Mouse (Mus musculus) intestine, embryonic 14.5 days (tissue): Measurements from ENCODE around the gene Nsf. TPM values are rescaled to one million over a fixed set of nuclear protein-coding genes. Genes with fewer than 3 reads are reported as not detected.

Experiments
- ATAC-seq: fragments of 200-750 bp; cut with Nextera tagmentation; replicated peaks from 2 replicates; pipeline ENCODE4 v1.8.0; 2017; ENCODE audit warnings: low read depth, moderate number of reproducible peaks, moderate TSS enrichment, moderate library complexity; ENCODE audit not compliant: low FRiP score, low TSS enrichment
- DNase-seq: peaks from one replicate; pipeline ENCODE4 v3.0.0-alpha.2; 2018; ENCODE audit warnings: low spot score
- H3K27ac ChIP-seq: fragments of 300-500 bp; sonication (generic); 2 replicates; pipeline ENCODE4 v1.5.1; 2014; ENCODE audit warnings: low read depth, mild to moderate bottlenecking, control low read depth
- H3K27me3 ChIP-seq: fragments of 300-500 bp; sonication (generic); replicated peaks from 2 replicates; pipeline ENCODE4 v1.6.1; 2014; ENCODE audit warnings: low read length, control low read depth; ENCODE audit not compliant: control insufficient read depth, insufficient read depth
- H3K36me3 ChIP-seq: fragments of 300-500 bp; sonication (generic); 2 replicates; pipeline ENCODE4 v1.6.1; 2014; ENCODE audit warnings: low read length, control low read depth; ENCODE audit not compliant: control insufficient read depth, insufficient read depth
- H3K4me1 ChIP-seq: fragments of 300-500 bp; sonication (generic); replicated peaks from 2 replicates; pipeline ENCODE4 v1.6.1; 2014; ENCODE audit warnings: low read length, control low read depth, mixed read lengths; ENCODE audit not compliant: control insufficient read depth, insufficient read depth
- H3K4me2 ChIP-seq: fragments of 300-500 bp; sonication (generic); 2 replicates; pipeline ENCODE4 v1.6.1; 2014; ENCODE audit warnings: low read length
- H3K4me3 ChIP-seq: fragments of 300-500 bp; sonication (generic); 2 replicates; pipeline ENCODE4 v1.5.1; 2014; ENCODE audit warnings: low read depth, low read length, control low read depth, mixed read lengths
- H3K9ac ChIP-seq: fragments of 300-500 bp; sonication (generic); 2 replicates; pipeline ENCODE4 v1.6.1; 2014; ENCODE audit warnings: mild to moderate bottlenecking, low read length
- H3K9me3 ChIP-seq: fragments of 300-500 bp; sonication (generic); 2 replicates; pipeline ENCODE4 v1.6.1; 2016; ENCODE audit warnings: low read length, control low read depth; ENCODE audit not compliant: control insufficient read depth
- WGBS: fragments of 180-500 bp; shearing (Covaris S2); extraction: QIAGEN DNeasy Blood & Tissue Kit; methylation state at CpG from one replicate; pipeline ENCODE4 v1.1.7; 2014; 5-methylcytosine and 5-hydroxymethylcytosine counted together
- polyA plus RNA-seq: library from polyadenylated mRNA; unstranded; fragments of >200 nt; fragmentation: Nextera tagmentation; extraction: Ambion mirVana; gene quantifications from 2 replicates; pipeline ENCODE4 v1.2.1, GENCODE M21; 2014

The Nsf gene
- polyA plus RNA-seq, 1 experiment from 2014 or later, result 40.8 TPM

DNA sequence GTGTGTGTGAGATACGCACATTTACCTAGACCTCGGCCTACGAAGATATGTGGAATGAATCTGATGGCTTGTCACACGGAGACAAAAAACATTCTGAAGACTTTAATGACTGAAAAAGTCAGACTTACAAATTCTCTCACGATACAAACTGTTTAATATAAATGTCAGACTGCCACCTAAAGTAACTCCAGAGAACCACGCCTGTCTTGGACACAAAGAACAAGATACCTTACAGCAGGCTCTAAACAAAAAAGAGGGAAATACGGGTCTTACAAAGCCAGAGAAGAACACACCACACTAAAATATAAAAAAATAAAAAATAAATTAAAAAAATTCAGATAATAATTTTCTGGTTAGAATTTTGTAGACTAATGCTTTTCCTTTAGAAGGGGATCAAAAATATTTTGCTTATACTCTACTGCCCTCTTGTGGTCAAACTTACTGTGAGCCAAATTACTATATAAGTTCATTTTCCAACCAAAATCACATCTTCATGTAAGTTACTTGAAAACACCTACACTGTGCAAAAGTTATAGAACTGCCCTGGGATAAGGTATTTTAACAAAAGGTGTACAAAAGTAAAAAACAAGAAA, 42.8 kb downstream of the Nsf start:
- no peak for DNase-seq
- peaks cover 41% of the 10 kb centered on the region for H3K36me3 ChIP-seq
- 68% methylated on average over 7 of the region's 7 CpGs for WGBS

GRCm38 (mm10) chr11:103910531-103910930, 43.3 kb downstream of the Nsf start:
- WGBS, result 93% methylated on average over 11 of the region's 11 CpGs
- H3K27me3 ChIP-seq, result no peaks in the 10 kb centered on the region
- H3K4me1 ChIP-seq, result no peaks in the 10 kb centered on the region
- no peak for ATAC-seq
- no peaks in the 10 kb centered on the region for H3K9me3 ChIP-seq
- H3K4me2 ChIP-seq, result no peak overlapping the region
- H3K9ac ChIP-seq, result no peak overlapping the region
- no peak overlapping the region for H3K27ac ChIP-seq
- H3K4me3 ChIP-seq, result no peak overlapping the region
- no peak for DNase-seq
- peaks cover 35% of the 10 kb centered on the region for H3K36me3 ChIP-seq

More for the DNA sequence above, 42.8 kb downstream of the Nsf start:
- Histone ChIP-seq H3K9ac (no peak overlapping the region), H3K4me2 (no peak overlapping the region), H3K4me1 (no peaks in the 10 kb centered on the region), H3K27me3 (no peaks in the 10 kb centered on the region), H3K4me3 (no peak overlapping the region), H3K9me3 (no peaks in the 10 kb centered on the region), H3K27ac (no peak overlapping the region)
- no peak for ATAC-seq

DNA sequence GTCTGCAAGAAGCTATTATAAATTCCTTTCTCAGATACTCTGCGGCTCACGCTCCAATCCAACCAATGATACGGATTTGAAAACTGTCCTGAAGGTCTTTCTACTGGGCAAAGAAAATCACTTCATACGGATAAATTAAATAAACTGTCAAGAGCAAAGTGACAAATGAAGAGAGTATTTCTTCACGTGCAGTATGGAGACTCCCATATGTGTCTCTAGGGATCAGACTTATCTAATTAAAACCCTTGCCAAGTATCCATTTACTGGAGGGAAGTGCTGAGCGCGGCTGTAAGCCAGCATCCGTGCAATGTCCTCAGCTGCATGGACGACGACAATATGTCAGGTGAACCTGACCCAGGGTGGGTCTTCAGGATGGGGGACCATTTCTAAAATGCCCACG, 44.0 kb downstream of the Nsf start:
- H3K27me3 ChIP-seq, result no peaks in the 10 kb centered on the region
- ATAC-seq (no peak), DNase-seq (no peak)
- no peaks in the 10 kb centered on the region for H3K4me1 ChIP-seq
- H3K36me3 ChIP-seq, result peaks cover 32% of the 10 kb centered on the region
- 72% methylated on average over 11 of the region's 11 CpGs for WGBS
- H3K9ac ChIP-seq, result no peak overlapping the region
- no peak overlapping the region for H3K4me3 ChIP-seq
- no peak overlapping the region for H3K27ac ChIP-seq
- no peaks in the 10 kb centered on the region for H3K9me3 ChIP-seq
- no peak overlapping the region for H3K4me2 ChIP-seq

DNA sequence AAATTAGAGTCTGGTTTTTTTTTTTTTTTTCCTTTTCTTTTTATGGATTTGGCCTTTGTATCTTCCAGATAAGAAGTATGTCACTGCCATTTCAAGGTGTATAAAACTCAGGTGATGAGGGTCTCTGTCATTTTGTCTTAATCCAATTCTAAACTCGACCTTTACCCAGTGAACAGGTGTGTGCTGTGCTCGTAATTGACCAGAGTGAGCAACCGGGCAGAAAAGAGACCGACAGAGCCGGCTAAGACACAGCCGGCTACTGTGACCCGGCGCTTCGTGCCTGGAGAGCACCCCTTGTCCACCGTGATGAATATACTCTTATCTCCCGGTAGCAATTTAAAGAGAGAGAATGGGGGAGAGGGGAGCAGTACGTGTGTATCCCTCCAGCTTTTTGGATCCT, 44.5 kb downstream of the Nsf start:
- Histone ChIP-seq H3K9ac (no peak overlapping the region), H3K27me3 (no peaks in the 10 kb centered on the region), H3K4me2 (no peak overlapping the region), H3K4me3 (no peak overlapping the region), H3K36me3 (peaks cover 32% of the 10 kb centered on the region), H3K27ac (no peak overlapping the region), H3K4me1 (no peaks in the 10 kb centered on the region), H3K9me3 (no peaks in the 10 kb centered on the region)
- ATAC-seq (no peak), DNase-seq (no peak)
- WGBS, result 66% methylated on average over 12 of the region's 12 CpGs

DNA sequence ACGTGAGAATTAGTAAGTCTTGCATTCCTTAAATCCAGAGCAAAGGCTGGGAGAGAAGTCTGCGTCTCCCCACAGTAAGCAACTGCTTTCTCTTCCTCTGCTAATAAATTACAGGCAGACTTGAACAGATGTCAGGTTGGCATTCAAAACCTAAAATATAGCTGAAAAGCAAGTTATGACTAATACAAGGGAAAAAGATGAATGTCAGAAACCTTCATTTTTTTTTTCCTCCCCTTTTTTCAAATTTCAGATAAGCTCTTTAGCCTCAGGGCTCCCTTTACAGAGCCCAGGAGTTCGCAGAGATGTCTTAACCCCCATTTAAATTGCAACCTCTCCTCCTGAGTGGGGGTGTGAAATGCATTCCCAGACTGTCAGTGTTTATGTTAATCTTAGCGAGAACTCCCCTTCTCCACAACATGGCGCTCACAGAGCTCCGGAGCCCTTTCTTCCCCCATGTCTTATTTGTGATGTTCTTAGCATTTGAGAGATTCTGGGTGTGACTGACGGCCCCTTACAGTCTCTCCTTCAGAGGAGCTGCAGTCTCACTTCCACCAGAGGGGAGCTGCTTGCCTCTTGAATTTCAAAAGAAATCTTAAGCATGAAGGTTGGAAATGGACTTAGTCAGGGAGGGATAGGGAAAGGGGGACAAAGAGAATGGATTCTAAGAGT, 47.7 kb downstream of the Nsf start:
- WGBS, result 48% methylated on average over 7 of the region's 7 CpGs
- Histone ChIP-seq H3K4me3 (no peak overlapping the region), H3K9ac (no peak overlapping the region), H3K4me1 (no peaks in the 10 kb centered on the region), H3K9me3 (no peaks in the 10 kb centered on the region), H3K27me3 (no peaks in the 10 kb centered on the region), H3K36me3 (peaks cover 19% of the 10 kb centered on the region), H3K4me2 (no peak overlapping the region), H3K27ac (no peak overlapping the region)
- DNase-seq (no peak), ATAC-seq (no peak)

GRCm38 (mm10) chr11:103905506-103905905, 48.4 kb downstream of the Nsf start:
- WGBS, result 62% methylated on average over 9 of the region's 9 CpGs
- no peak for ATAC-seq
- Histone ChIP-seq H3K36me3 (peaks cover 19% of the 10 kb centered on the region), H3K4me1 (no peaks in the 10 kb centered on the region), H3K27ac (no peak overlapping the region), H3K4me3 (no peak overlapping the region), H3K9me3 (no peaks in the 10 kb centered on the region), H3K9ac (no peak overlapping the region), H3K4me2 (no peak overlapping the region), H3K27me3 (no peaks in the 10 kb centered on the region)
- DNase-seq, result no peak

DNA sequence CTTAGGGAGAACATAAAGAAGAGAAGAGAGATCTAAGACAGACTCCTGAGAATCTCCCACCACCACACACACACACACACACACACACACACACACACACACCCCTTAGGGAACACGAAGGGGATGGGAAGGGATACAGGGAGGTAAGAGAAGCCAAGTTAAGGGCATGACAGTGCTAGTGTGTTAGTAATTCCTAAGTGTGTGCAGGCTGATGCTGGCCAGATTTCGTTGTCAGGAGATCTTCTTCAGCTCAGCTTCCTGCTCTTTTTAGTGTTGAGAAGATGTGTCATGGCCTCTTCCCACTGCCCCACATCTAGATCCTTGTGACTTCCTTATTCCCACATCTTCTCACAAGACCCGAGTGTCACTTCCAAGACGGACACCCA, 52.3 kb downstream of the Nsf start:
- Histone ChIP-seq H3K9me3 (no peaks in the 10 kb centered on the region), H3K4me1 (no peaks in the 10 kb centered on the region), H3K9ac (no peak overlapping the region), H3K27me3 (no peaks in the 10 kb centered on the region), H3K4me2 (no peak overlapping the region), H3K36me3 (0 out of 2 replicates have a peak, but pooled peaks cover 14% of the 10 kb centered on the region), H3K4me3 (no peak overlapping the region), H3K27ac (no peak overlapping the region)
- DNase-seq (no peak), ATAC-seq (no peak)
- 84% methylated on average over 4 of the region's 4 CpGs for WGBS

GRCm38 (mm10) chr11:103900803-103901580, 52.9 kb downstream of the Nsf start:
- ATAC-seq (no peak), DNase-seq (no peak)
- Histone ChIP-seq H3K4me1 (no peaks in the 10 kb centered on the region), H3K36me3 (0 out of 2 replicates have a peak, but pooled peaks cover 14% of the 10 kb centered on the region), H3K9me3 (no peaks in the 10 kb centered on the region), H3K4me2 (no peak overlapping the region), H3K4me3 (no peak overlapping the region), H3K27me3 (no peaks in the 10 kb centered on the region), H3K27ac (no peak overlapping the region), H3K9ac (no peak overlapping the region)
- WGBS, result 63% methylated on average over 20 of the region's 20 CpGs
